Mouse (Mus musculus): ENCODE data around the gene Dock9. TPM values are rescaled to one million over a fixed set of nuclear protein-coding genes. Genes with fewer than 3 reads are reported as not detected.

Dock9 gene
- polyA plus RNA-seq, 1 experiment from 2014 or later: 17.9 TPM

- Histone ChIP-seq H3K9ac (ENCODE audit: low read depth, low read length) (no peak overlapping the region), H3K9me3 (replicated peaks; ENCODE audit: control insufficient read depth, low read length, poor library complexity, severe bottlenecking) (no peaks in the 10 kb centered on the region; the same call in 1 of the 2 replicates), H3K27me3 (ENCODE audit: control insufficient read depth, insufficient read depth, low read depth, low read length) (no peaks in the 10 kb centered on the region), H3K4me3 (ENCODE audit: low read depth, low read length) (no peak overlapping the region), H3K36me3 (ENCODE audit: control insufficient read depth, insufficient read depth, low read length) (0 out of 2 replicates have a peak, but pooled peaks cover 2% of the 10 kb centered on the region), H3K27ac (ENCODE audit: low read length) (no peak overlapping the region), H3K4me2 (ENCODE audit: low read length) (no peak overlapping the region), H3K4me1 (ENCODE audit: control insufficient read depth, insufficient read depth, low read length) (0 out of 2 replicates have a peak, but pooled peaks cover 5% of the 10 kb centered on the region)
- WGBS: 68% methylated on average over 3 of the region's 3 CpGs
- no peak for ATAC-seq
These were observed 122.5 kb downstream of the Dock9 start for GRCm38 (mm10) chr14:121675146-121675545.

- 90% methylated on average over 5 of the region's 5 CpGs for WGBS
- no peaks in the 10 kb centered on the region for H3K27me3 ChIP-seq (ENCODE audit: control insufficient read depth, insufficient read depth, low read depth, low read length)
- no peak overlapping the region for H3K4me3 ChIP-seq (ENCODE audit: low read depth, low read length)
- no peak for ATAC-seq
- no peaks in the 10 kb centered on the region; the same call in 1 of the 2 replicates for H3K9me3 ChIP-seq (replicated peaks; ENCODE audit: control insufficient read depth, low read length, poor library complexity, severe bottlenecking)
- 0 out of 2 replicates have a peak, but pooled peaks cover 2% of the 10 kb centered on the region for H3K36me3 ChIP-seq (ENCODE audit: control insufficient read depth, insufficient read depth, low read length)
- H3K27ac ChIP-seq (ENCODE audit: low read length): no peak overlapping the region
- no peak overlapping the region for H3K4me2 ChIP-seq (ENCODE audit: low read length)
- no peaks in the 10 kb centered on the region for H3K4me1 ChIP-seq (ENCODE audit: control insufficient read depth, insufficient read depth, low read length)
- H3K9ac ChIP-seq (ENCODE audit: low read depth, low read length): no peak overlapping the region
These were observed 127.6 kb downstream of the Dock9 start for GRCm38 (mm10) chr14:121670016-121670415.

DNA sequence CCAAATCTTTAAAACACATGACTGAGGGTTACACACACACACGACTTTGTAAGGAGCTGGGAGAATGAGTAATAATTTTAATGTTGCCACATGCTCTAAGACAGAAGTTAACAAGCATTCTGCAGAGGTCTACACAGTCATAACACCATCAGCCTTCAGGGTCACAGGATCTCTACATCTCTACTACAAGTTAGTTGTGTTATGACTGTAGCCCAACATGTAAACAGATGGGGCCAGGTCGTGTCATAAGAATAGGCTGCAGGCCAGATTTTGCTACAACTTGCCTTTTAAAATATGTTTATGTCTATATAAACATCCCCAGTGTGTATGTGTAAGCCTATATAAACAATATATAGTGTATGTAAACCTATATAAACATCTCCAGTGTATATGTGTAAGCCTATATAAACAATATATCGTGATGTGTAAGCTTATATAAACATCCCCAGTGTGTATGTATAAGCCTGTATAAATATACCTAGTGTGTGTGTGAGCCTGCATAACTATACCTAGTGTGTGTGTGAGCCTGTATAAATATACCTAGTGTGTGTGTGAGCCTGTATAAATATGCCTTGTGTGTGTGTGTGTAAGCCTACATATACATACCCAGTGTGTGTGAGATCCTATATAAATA is 130.9 kb downstream of the Dock9 start:
- ATAC-seq: no peak
- 86% methylated on average over 3 of the region's 3 CpGs for WGBS

DNA sequence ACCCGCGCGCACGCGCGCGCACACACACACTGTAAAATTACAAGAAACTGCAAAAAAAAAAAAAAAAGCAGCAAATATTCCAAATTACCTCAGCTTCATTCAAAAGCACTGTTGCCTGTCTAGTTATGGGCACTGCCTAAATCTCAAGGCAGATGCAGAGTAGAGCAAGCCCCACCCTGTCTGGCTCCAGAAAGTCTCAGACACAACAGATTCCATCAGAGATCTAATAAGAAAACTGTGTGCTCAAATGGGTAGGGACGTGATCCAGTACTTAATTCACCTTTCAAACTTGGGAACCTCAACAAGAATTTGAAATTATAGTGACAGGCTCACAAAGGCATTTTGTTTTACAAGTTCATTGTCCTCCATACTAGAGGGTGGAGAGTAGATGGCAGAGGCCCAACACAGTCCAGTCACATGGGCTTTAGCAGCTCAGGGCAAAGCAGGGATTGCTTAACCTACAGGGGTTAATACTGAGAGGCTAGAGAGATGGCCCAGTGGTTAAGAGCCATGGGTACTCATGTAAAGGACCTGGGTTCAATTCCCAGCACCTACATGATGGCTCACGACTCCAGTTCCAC is 131.9 kb downstream of the Dock9 start:
- no peaks in the 10 kb centered on the region for H3K9me3 ChIP-seq (replicated peaks; ENCODE audit: control insufficient read depth, low read length, poor library complexity, severe bottlenecking)
- 95% methylated on average over 9 of the region's 9 CpGs for WGBS
- no peaks in the 10 kb centered on the region for H3K4me1 ChIP-seq (ENCODE audit: control insufficient read depth, insufficient read depth, low read length)
- ATAC-seq: no peak
- no peak overlapping the region for H3K9ac ChIP-seq (ENCODE audit: low read depth, low read length)
- no peak overlapping the region for H3K4me3 ChIP-seq (ENCODE audit: low read depth, low read length)
- H3K4me2 ChIP-seq (ENCODE audit: low read length): no peak overlapping the region
- H3K27ac ChIP-seq (ENCODE audit: low read length): no peak overlapping the region
- H3K36me3 ChIP-seq (ENCODE audit: control insufficient read depth, insufficient read depth, low read length): no peaks in the 10 kb centered on the region
- no peaks in the 10 kb centered on the region for H3K27me3 ChIP-seq (ENCODE audit: control insufficient read depth, insufficient read depth, low read depth, low read length)

More for the DNA sequence above, 130.9 kb downstream of the Dock9 start:
- Histone ChIP-seq H3K9me3 (replicated peaks; ENCODE audit: control insufficient read depth, low read length, poor library complexity, severe bottlenecking) (no peaks in the 10 kb centered on the region), H3K27ac (ENCODE audit: low read length) (no peak overlapping the region), H3K4me3 (ENCODE audit: low read depth, low read length) (no peak overlapping the region), H3K9ac (ENCODE audit: low read depth, low read length) (no peak overlapping the region), H3K4me2 (ENCODE audit: low read length) (no peak overlapping the region), H3K36me3 (ENCODE audit: control insufficient read depth, insufficient read depth, low read length) (no peaks in the 10 kb centered on the region), H3K4me1 (ENCODE audit: control insufficient read depth, insufficient read depth, low read length) (no peaks in the 10 kb centered on the region), H3K27me3 (ENCODE audit: control insufficient read depth, insufficient read depth, low read depth, low read length) (no peaks in the 10 kb centered on the region)

DNA sequence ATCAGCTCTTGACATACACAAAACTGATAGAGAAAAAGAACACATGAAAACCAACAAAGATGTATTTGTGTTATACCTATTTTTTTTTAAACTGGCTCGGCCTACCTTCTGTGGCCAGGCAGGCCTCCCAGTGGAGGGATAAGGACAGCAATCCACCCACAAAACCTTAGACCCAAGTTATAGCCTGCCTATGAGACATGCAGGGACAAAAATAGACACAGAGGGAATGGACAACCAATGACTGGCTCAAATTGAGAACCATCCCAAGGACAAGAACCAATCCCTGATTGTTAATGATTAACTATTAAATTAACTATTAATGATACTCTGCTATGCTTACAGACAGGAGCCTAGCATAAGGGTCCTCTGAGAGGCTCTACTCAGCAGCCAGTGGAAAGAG is 133.7 kb downstream of the Dock9 start:
- H3K4me1 ChIP-seq (ENCODE audit: control insufficient read depth, insufficient read depth, low read length): no peaks in the 10 kb centered on the region
- WGBS: 95% methylated on average over 1 of the region's 1 CpGs
- no peak for ATAC-seq

DNA sequence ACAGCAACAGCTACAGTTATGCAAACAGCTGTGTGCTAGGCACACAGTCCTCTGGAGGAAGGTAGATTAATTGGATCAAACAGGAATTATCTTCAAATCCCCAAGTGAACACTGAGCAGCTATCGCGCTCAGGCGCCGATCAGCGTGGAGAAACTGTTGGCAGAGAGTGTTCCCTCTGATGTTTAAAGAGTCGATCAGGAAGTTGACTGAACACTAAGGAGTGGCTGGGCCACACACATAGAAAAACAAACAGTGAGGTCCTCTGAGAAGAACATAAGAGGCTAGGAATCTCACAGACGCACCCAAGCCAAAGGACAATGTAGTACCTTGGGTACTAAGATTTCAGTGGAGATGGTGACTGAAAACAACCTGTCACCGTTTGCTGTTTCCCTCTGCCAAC is 136.7 kb downstream of the Dock9 start:
- Histone ChIP-seq H3K4me2 (ENCODE audit: low read length) (no peak overlapping the region), H3K27ac (ENCODE audit: low read length) (no peak overlapping the region), H3K36me3 (ENCODE audit: control insufficient read depth, insufficient read depth, low read length) (peaks cover 6% of the 10 kb centered on the region), H3K4me1 (ENCODE audit: control insufficient read depth, insufficient read depth, low read length) (no peaks in the 10 kb centered on the region), H3K27me3 (ENCODE audit: control insufficient read depth, insufficient read depth, low read depth, low read length) (no peaks in the 10 kb centered on the region), H3K9ac (ENCODE audit: low read depth, low read length) (no peak overlapping the region), H3K4me3 (ENCODE audit: low read depth, low read length) (no peak overlapping the region), H3K9me3 (replicated peaks; ENCODE audit: control insufficient read depth, low read length, poor library complexity, severe bottlenecking) (no peaks in the 10 kb centered on the region)
- no peak for ATAC-seq
- WGBS: 54% methylated on average over 8 of the region's 8 CpGs

More for the DNA sequence above, 133.7 kb downstream of the Dock9 start:
- Histone ChIP-seq H3K4me3 (ENCODE audit: low read depth, low read length) (no peak overlapping the region), H3K9me3 (replicated peaks; ENCODE audit: control insufficient read depth, low read length, poor library complexity, severe bottlenecking) (no peaks in the 10 kb centered on the region), H3K27ac (ENCODE audit: low read length) (no peak overlapping the region), H3K4me2 (ENCODE audit: low read length) (no peak overlapping the region), H3K27me3 (ENCODE audit: control insufficient read depth, insufficient read depth, low read depth, low read length) (no peaks in the 10 kb centered on the region), H3K36me3 (ENCODE audit: control insufficient read depth, insufficient read depth, low read length) (no peaks in the 10 kb centered on the region), H3K9ac (ENCODE audit: low read depth, low read length) (no peak overlapping the region)

DNA sequence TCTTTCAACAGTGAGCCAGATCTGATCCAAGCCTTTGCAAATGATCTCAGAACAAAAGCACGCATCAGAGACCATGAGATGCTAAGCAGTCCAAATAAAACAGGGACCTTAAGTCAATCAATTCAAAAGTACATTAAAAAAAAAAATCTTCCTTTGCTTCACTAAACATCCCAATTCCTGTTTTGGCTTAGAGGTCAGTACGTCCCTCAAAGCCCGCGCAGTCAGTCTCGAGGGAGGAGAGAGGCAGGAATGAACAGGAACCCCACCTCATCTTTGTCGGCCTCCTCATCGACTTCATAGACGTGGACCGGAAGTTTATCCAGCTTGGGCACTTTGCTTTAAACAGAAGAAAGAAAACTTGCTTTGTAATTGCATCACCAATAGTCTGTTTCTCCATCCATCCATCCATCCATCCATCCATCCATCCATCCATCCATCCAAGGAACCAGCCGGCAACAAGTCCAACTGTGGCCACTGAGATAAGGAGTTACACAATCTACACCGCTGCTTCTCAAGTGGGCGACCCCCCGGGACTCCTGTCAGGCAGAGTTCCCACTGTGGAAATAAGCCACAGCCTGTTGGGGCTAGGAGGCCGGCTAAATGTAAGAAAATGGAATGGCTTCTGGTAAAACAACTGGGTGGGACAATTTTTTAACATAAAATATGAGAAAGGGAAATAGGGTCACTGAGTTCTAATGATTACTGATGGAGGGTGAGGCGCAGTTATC is 137.3 kb downstream of the Dock9 start:
- no peak overlapping the region for H3K27ac ChIP-seq (ENCODE audit: low read length)

DNA sequence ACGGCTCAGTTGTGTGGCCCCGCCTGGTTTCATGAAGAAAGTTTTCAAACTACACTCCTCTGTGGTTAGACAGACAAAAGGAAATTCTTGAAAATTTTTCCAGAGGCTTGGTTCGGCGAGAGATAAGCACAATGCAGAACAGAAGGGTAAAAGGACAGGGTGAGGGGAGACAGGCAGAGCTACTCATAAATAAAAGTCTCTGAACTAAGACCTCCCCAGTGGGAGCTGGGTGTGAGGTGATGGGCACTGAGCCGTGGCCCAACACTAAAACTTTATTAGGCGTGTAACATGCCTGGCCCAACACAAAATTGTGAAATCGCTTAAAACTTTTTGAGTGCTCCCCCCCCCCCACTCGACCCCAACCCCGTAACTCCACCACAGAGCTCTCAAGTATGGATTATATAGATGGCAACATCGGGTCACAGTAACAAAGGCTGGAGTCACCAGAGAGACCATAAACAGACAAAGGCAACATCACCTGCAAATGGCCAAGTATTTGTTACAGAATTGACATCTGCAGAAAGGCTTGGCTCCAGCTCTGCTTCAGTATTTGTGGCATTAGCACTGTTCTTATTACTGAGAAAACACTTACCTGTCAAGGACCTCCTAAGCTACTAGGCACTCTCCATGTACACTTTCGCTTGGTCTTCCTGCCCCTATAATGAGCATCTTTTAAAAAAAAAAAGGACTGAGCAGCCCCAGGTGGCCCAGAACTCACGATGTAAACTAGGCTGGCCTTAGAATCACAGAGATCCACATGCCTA is 138.4 kb downstream of the Dock9 start:
- 81% methylated on average over 12 of the region's 12 CpGs for WGBS
- no peak overlapping the region for H3K4me3 ChIP-seq (ENCODE audit: low read depth, low read length)
- H3K27ac ChIP-seq (ENCODE audit: low read length): no peak overlapping the region

More for the DNA sequence above, 137.3 kb downstream of the Dock9 start:
- no peak overlapping the region for H3K4me2 ChIP-seq (ENCODE audit: low read length)
- no peaks in the 10 kb centered on the region for H3K4me1 ChIP-seq (ENCODE audit: control insufficient read depth, insufficient read depth, low read length)
- H3K9ac ChIP-seq (ENCODE audit: low read depth, low read length): no peak overlapping the region
- H3K36me3 ChIP-seq (ENCODE audit: control insufficient read depth, insufficient read depth, low read length): peaks cover 6% of the 10 kb centered on the region
- no peak overlapping the region for H3K4me3 ChIP-seq (ENCODE audit: low read depth, low read length)
- H3K9me3 ChIP-seq (replicated peaks; ENCODE audit: control insufficient read depth, low read length, poor library complexity, severe bottlenecking): no peaks in the 10 kb centered on the region
- WGBS: 88% methylated on average over 15 of the region's 15 CpGs
- H3K27me3 ChIP-seq (ENCODE audit: control insufficient read depth, insufficient read depth, low read depth, low read length): no peaks in the 10 kb centered on the region
- no peak for ATAC-seq

More for the DNA sequence above, 138.4 kb downstream of the Dock9 start:
- H3K36me3 ChIP-seq (ENCODE audit: control insufficient read depth, insufficient read depth, low read length): peaks cover 6% of the 10 kb centered on the region
- no peak overlapping the region for H3K9ac ChIP-seq (ENCODE audit: low read depth, low read length)
- no peak for ATAC-seq
- H3K27me3 ChIP-seq (ENCODE audit: control insufficient read depth, insufficient read depth, low read depth, low read length): no peaks in the 10 kb centered on the region
- no peak overlapping the region for H3K4me2 ChIP-seq (ENCODE audit: low read length)
- H3K4me1 ChIP-seq (ENCODE audit: control insufficient read depth, insufficient read depth, low read length): no peaks in the 10 kb centered on the region
- H3K9me3 ChIP-seq (replicated peaks; ENCODE audit: control insufficient read depth, low read length, poor library complexity, severe bottlenecking): no peaks in the 10 kb centered on the region
